Mouse (Mus musculus): ENCODE measurements around the gene Astn1.

GRCm38 (mm10) chr1:158452675-158453074 is 90.6 kb downstream of the Astn1 start:
- TF ChIP-seq POLR2A (IDR thresholded peaks at IDR 0.05; ENCODE audit: borderline replicate concordance, extremely low read depth, low read depth, low read length) (no peak), CTCF (IDR thresholded peaks at IDR 0.05; ENCODE audit: insufficient read depth, low read length) (no peak)

All from lung, adult 2 months (tissue).